Mouse (Mus musculus) thymus, adult 2 months (tissue): ENCODE measurements around the gene Padi6. TPM values are rescaled to one million over a fixed set of nuclear protein-coding genes. Genes with fewer than 3 reads are reported as not detected.

ENCODE experiments used
- DNase-seq: peaks from one replicate; pipeline ENCODE4 v3.0.0; 2021
- H3K27ac ChIP-seq: fragments of 200-500 bp; 2 replicates; pipeline ENCODE4 v1.5.1; 2012; ENCODE audit warnings: low read length, control low read depth; ENCODE audit not compliant: control insufficient read depth, insufficient read depth
- H3K27me3 ChIP-seq: fragments of 200-500 bp; 2 replicates; pipeline ENCODE4 v1.6.1; 2012; ENCODE audit warnings: mild to moderate bottlenecking, low read length, moderate library complexity, mixed read lengths; ENCODE audit not compliant: control insufficient read depth, insufficient read depth
- H3K36me3 ChIP-seq: fragments of 200-500 bp; 2 replicates; pipeline ENCODE4 v1.6.1; 2012; ENCODE audit warnings: mild to moderate bottlenecking, low read length, moderate library complexity; ENCODE audit not compliant: control insufficient read depth, insufficient read depth
- H3K4me1 ChIP-seq: fragments of 200-500 bp; replicated peaks from 2 replicates; pipeline ENCODE4 v1.6.1; 2012; ENCODE audit warnings: low read length; ENCODE audit not compliant: control insufficient read depth, insufficient read depth
- H3K4me3 ChIP-seq: fragments of 200-500 bp; 2 replicates; pipeline ENCODE4 v1.5.1; 2012; ENCODE audit warnings: mild to moderate bottlenecking, low read length, control low read depth, moderate library complexity; ENCODE audit not compliant: control insufficient read depth, insufficient read depth
- CTCF ChIP-seq: fragments of 200-500 bp; IDR thresholded peaks from 2 replicates; pipeline ENCODE4 v1.5.1; 2012; ENCODE audit warnings: mild to moderate bottlenecking, control low read depth, low read length, moderate library complexity, borderline replicate concordance; ENCODE audit not compliant: control insufficient read depth, poor library complexity, insufficient read depth; ENCODE audit errors: extremely low read depth
- POLR2A ChIP-seq: fragments of 200-500 bp; IDR thresholded peaks from 2 replicates; pipeline ENCODE4 v1.6.1; 2012; ENCODE audit warnings: mild to moderate bottlenecking, low read length, control low read depth, moderate library complexity; ENCODE audit not compliant: control insufficient read depth, poor library complexity, insufficient read depth; ENCODE audit errors: extremely low read depth
- WGBS: fragments of 180-500 bp; shearing (Covaris S2); methylation state at CpG from one replicate; pipeline ENCODE4 v1.1.7; 2018; 5-methylcytosine and 5-hydroxymethylcytosine counted together
- polyA plus RNA-seq: library from polyadenylated mRNA; depleted of rRNA; stranded (reverse); fragments of >200 nt; gene quantifications from 2 replicates; pipeline ENCODE4 v1.2.3, GENCODE M21; 2012; rRNA removed

Padi6 gene
- polyA plus RNA-seq, 1 experiment, result 0.90 TPM

- Histone ChIP-seq H3K4me3 (no peak overlapping the region), H3K4me1 (peaks cover 24% of the 10 kb centered on the region), H3K27ac (no peak overlapping the region), H3K36me3 (no peaks in the 10 kb centered on the region), H3K27me3 (no peaks in the 10 kb centered on the region)
- peak; percentile 17 for DNase-seq
- WGBS, result 4% methylated on average over 16 of the region's 16 CpGs
- TF ChIP-seq POLR2A (no peak), CTCF (no peak)
Measured at GRCm38 (mm10) chr4:140684141-140684871, 58.1 kb downstream of the Padi6 start.

GRCm38 (mm10) chr4:140683608-140684007, 58.8 kb downstream of the Padi6 start:
- peaks cover 22% of the 10 kb centered on the region for H3K4me1 ChIP-seq
- H3K4me3 ChIP-seq, result no peak overlapping the region
- DNase-seq, result no peak
- H3K36me3 ChIP-seq, result no peaks in the 10 kb centered on the region
- no peak for TF ChIP-seq CTCF
- TF ChIP-seq POLR2A, result no peak
- whole genome bisulfite sequencing, result 56% methylated on average over 8 of the region's 8 CpGs
- H3K27ac ChIP-seq, result no peak overlapping the region
- no peaks in the 10 kb centered on the region for H3K27me3 ChIP-seq

- H3K27me3 ChIP-seq, result no peaks in the 10 kb centered on the region
- H3K27ac ChIP-seq, result no peak overlapping the region
- no peak overlapping the region for H3K4me3 ChIP-seq
- peaks cover 22% of the 10 kb centered on the region for H3K4me1 ChIP-seq
- H3K36me3 ChIP-seq, result no peaks in the 10 kb centered on the region
- no peak for DNase-seq
- 40% methylated on average over 8 of the region's 8 CpGs for WGBS
- TF ChIP-seq POLR2A (no peak), CTCF (no peak)
Measured at GRCm38 (mm10) chr4:140680731-140681397, 61.6 kb downstream of the Padi6 start.

- H3K36me3 ChIP-seq, result no peaks in the 10 kb centered on the region
- peaks cover 14% of the 10 kb centered on the region for H3K4me1 ChIP-seq
- TF ChIP-seq CTCF (peak; percentile 66; the same call in 1 of the 2 replicates), POLR2A (no peak)
- H3K27me3 ChIP-seq, result no peaks in the 10 kb centered on the region
- no peak overlapping the region for H3K27ac ChIP-seq
- no peak overlapping the region for H3K4me3 ChIP-seq
- peak; percentile 84 for DNase-seq
- 32% methylated on average over 14 of the region's 18 CpGs for WGBS
Measured at GRCm38 (mm10) chr4:140679723-140680380, 62.6 kb downstream of the Padi6 start.

GRCm38 (mm10) chr4:140679038-140679437, 63.4 kb downstream of the Padi6 start:
- Histone ChIP-seq H3K4me1 (peaks cover 6% of the 10 kb centered on the region), H3K27me3 (no peaks in the 10 kb centered on the region), H3K27ac (no peak overlapping the region), H3K36me3 (no peaks in the 10 kb centered on the region), H3K4me3 (no peak overlapping the region)
- TF ChIP-seq CTCF, result peak; percentile 75; the same call in 1 of the 2 replicates
- TF ChIP-seq POLR2A, result no peak
- DNase-seq, result peak; percentile 29
- 18% methylated on average over 5 of the region's 5 CpGs for WGBS

Other genes with a start within 250 kb of the Padi6 start
- gene Arhgef10l, start 76.6 kb downstream of the Padi6 start, polyA plus RNA-seq, result 22.2 and 26.0 TPM in 2 replicates
- gene Rcc2, start 42.1 kb downstream of the Padi6 start, polyA plus RNA-seq, result 211 and 279 TPM in 2 replicates
- 21.0 and 23.5 TPM in 2 replicates for gene Padi4, start 31.6 kb upstream of the Padi6 start, polyA plus RNA-seq
- gene Padi3, start 68.0 kb upstream of the Padi6 start, polyA plus RNA-seq, result 2.6 and 3.7 TPM in 2 replicates
- 0.85 and 0.89 TPM in 2 replicates for gene Padi1, start 103.1 kb upstream of the Padi6 start, polyA plus RNA-seq
- 19.5 and 21.9 TPM in 2 replicates for gene Padi2, start 163.7 kb upstream of the Padi6 start, polyA plus RNA-seq
- 194 and 239 TPM in 2 replicates for gene Sdhb, start 218.6 kb upstream of the Padi6 start, polyA plus RNA-seq
- 300 and 301 TPM in 2 replicates for gene Atp13a2, start 244.2 kb upstream of the Padi6 start, polyA plus RNA-seq